Mouse (Mus musculus): ENCODE measurements around the gene 1110065P20Rik.

DNA sequence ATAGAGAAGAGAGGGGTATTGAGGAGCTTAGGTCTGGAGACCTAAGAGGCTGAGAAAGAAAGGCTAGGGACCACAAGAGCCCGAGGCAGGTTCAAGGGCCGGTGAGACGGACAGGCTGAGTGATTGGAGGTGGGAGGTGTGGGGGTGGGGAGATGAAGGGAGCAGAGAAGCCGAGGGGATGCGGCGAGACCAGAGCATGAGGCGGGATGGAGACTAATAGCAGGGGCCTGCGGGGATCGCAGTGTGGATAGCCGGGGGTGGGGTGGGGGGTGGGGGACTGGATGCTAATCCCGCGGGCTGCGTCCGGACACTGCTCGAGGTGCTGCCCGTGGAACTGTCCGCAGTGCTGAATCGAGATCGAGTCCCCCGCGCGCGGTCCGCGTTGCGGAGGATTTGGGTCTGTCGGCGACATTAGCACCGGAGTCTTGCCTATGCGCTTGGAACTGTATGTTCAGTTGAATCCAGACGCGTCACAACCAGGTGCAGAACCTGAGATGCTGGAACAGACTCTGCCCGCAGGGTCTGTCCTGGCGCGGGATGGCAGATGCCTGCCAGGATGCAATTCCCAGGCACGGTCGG, 31.2 kb upstream of the 1110065P20Rik start:
- TF ChIP-seq GATA1 (IDR thresholded peaks at IDR 0.05; ENCODE audit: low read length) (no peak), TAL1 (IDR thresholded peaks at IDR 0.05; ENCODE audit: low read length) (no peak)
